Mouse (Mus musculus): ENCODE measurements around the gene Muc20. TPM values are rescaled to one million over a fixed set of nuclear protein-coding genes. Genes with fewer than 3 reads are reported as not detected.

Gene Muc20
- 0.25 TPM in 1 of 2 replicates, not detected in the other for polyA plus RNA-seq (2014; fragmentation: Nextera tagmentation; extraction: Ambion mirVana)

DNA sequence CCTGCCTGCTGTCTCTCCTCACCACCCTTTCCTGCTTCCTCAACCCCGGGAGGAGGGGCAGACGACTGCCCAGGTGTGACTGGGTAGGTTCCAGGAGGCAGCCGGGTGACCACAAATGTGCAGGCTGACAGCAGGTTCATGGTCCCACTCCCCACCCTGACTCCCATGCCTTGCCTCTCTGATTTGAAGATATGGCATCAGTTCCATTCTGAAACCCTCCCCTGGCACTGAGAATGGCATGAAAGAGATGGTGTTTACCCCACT, at the start of gene Muc20:
Gene Muc20, minus strand, starts transcription at position 10 of the 264 bp plus-strand sequence.
- H3K4me1 ChIP-seq (ENCODE audit: control insufficient read depth, insufficient read depth, low read length), result no peaks in the 10 kb centered on the region
- no peak within 1 kb of the TSS for H3K9ac ChIP-seq (replicated peaks; ENCODE audit: low read depth, low read length)
- H3K27me3 ChIP-seq (ENCODE audit: control insufficient read depth, insufficient read depth, low read length), result no peaks in the 10 kb centered on the region
- ATAC-seq (ENCODE audit: insufficient number of reproducible peaks, insufficient read depth, low FRiP score, low read depth), result no peak
- no peaks in the 10 kb centered on the region for H3K36me3 ChIP-seq (ENCODE audit: control insufficient read depth, insufficient read depth, low read length)
- no peak within 1 kb of the TSS for H3K27ac ChIP-seq (ENCODE audit: low read length)
- no peak within 1 kb of the TSS for H3K4me3 ChIP-seq (ENCODE audit: low read depth, low read length)
- WGBS, result 57% methylated on average over 3 of the region's 3 CpGs
- H3K9me3 ChIP-seq (ENCODE audit: control insufficient read depth, low read depth, low read length), result no peaks in the 10 kb centered on the region
- H3K4me2 ChIP-seq (replicated peaks; ENCODE audit: low read depth, low read length), result no peak within 1 kb of the TSS

- 82% methylated on average over 4 of the region's 4 CpGs for WGBS
- Histone ChIP-seq H3K27ac (ENCODE audit: low read length) (no peak overlapping the region), H3K4me1 (ENCODE audit: control insufficient read depth, insufficient read depth, low read length) (no peaks in the 10 kb centered on the region), H3K4me3 (ENCODE audit: low read depth, low read length) (no peak overlapping the region), H3K4me2 (replicated peaks; ENCODE audit: low read depth, low read length) (no peak overlapping the region), H3K9ac (replicated peaks; ENCODE audit: low read depth, low read length) (no peak overlapping the region), H3K36me3 (ENCODE audit: control insufficient read depth, insufficient read depth, low read length) (peaks cover 21% of the 10 kb centered on the region), H3K27me3 (ENCODE audit: control insufficient read depth, insufficient read depth, low read length) (no peaks in the 10 kb centered on the region), H3K9me3 (ENCODE audit: control insufficient read depth, low read depth, low read length) (no peaks in the 10 kb centered on the region)
- ATAC-seq (ENCODE audit: insufficient number of reproducible peaks, insufficient read depth, low FRiP score, low read depth), result no peak
Measured at GRCm38 (mm10) chr16:32831501-32831900, 34.3 kb upstream of the Muc20 start.

GRCm38 (mm10) chr16:32829104-32829503, 31.9 kb upstream of the Muc20 start:
- no peaks in the 10 kb centered on the region for H3K27me3 ChIP-seq (ENCODE audit: control insufficient read depth, insufficient read depth, low read length)
- H3K9me3 ChIP-seq (ENCODE audit: control insufficient read depth, low read depth, low read length), result no peaks in the 10 kb centered on the region
- WGBS, result 88% methylated on average over 11 of the region's 11 CpGs
- H3K4me3 ChIP-seq (ENCODE audit: low read depth, low read length), result no peak overlapping the region
- no peak overlapping the region for H3K27ac ChIP-seq (ENCODE audit: low read length)
- no peak for ATAC-seq (ENCODE audit: insufficient number of reproducible peaks, insufficient read depth, low FRiP score, low read depth)
- H3K4me2 ChIP-seq (replicated peaks; ENCODE audit: low read depth, low read length), result no peak overlapping the region
- peaks cover 23% of the 10 kb centered on the region for H3K36me3 ChIP-seq (ENCODE audit: control insufficient read depth, insufficient read depth, low read length)
- H3K9ac ChIP-seq (replicated peaks; ENCODE audit: low read depth, low read length), result no peak overlapping the region
- H3K4me1 ChIP-seq (ENCODE audit: control insufficient read depth, insufficient read depth, low read length), result no peaks in the 10 kb centered on the region

- ATAC-seq (ENCODE audit: insufficient number of reproducible peaks, insufficient read depth, low FRiP score, low read depth), result no peak
- Histone ChIP-seq H3K4me2 (replicated peaks; ENCODE audit: low read depth, low read length) (no peak overlapping the region), H3K4me3 (ENCODE audit: low read depth, low read length) (no peak overlapping the region), H3K9me3 (ENCODE audit: control insufficient read depth, low read depth, low read length) (no peaks in the 10 kb centered on the region), H3K36me3 (ENCODE audit: control insufficient read depth, insufficient read depth, low read length) (peaks cover 24% of the 10 kb centered on the region), H3K9ac (replicated peaks; ENCODE audit: low read depth, low read length) (no peak overlapping the region), H3K4me1 (ENCODE audit: control insufficient read depth, insufficient read depth, low read length) (peaks cover 9% of the 10 kb centered on the region; the same call in 1 of the 2 replicates), H3K27ac (ENCODE audit: low read length) (no peak overlapping the region), H3K27me3 (ENCODE audit: control insufficient read depth, insufficient read depth, low read length) (no peaks in the 10 kb centered on the region)
- 96% methylated on average over 11 of the region's 11 CpGs for WGBS
Measured at GRCm38 (mm10) chr16:32826521-32826920, 29.3 kb upstream of the Muc20 start.

DNA sequence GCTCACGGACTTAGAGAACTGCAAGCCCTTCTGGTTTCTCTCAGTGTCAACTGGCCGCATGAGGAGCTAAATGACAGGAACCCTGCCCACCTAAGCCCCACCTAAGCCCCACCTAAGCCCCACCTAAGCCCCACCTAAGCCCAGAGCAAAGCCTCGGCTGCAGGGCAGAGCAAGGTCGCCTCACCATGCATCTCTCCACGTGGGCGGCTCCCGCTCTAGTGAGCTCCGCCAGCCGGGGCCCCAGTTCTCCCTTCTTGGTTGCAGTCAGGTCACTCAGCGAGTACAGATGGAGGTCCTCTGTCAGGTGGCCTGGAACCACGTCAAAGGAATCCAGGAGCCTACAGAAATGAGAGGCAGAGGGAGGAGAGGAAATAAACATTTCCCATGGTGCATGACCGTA, 28.1 kb upstream of the Muc20 start:
- Histone ChIP-seq H3K4me3 (ENCODE audit: low read depth, low read length) (no peak overlapping the region), H3K9me3 (ENCODE audit: control insufficient read depth, low read depth, low read length) (no peaks in the 10 kb centered on the region), H3K4me2 (replicated peaks; ENCODE audit: low read depth, low read length) (no peak overlapping the region), H3K27ac (ENCODE audit: low read length) (no peak overlapping the region), H3K9ac (replicated peaks; ENCODE audit: low read depth, low read length) (no peak overlapping the region), H3K27me3 (ENCODE audit: control insufficient read depth, insufficient read depth, low read length) (no peaks in the 10 kb centered on the region), H3K4me1 (ENCODE audit: control insufficient read depth, insufficient read depth, low read length) (peaks cover 9% of the 10 kb centered on the region; the same call in 1 of the 2 replicates), H3K36me3 (ENCODE audit: control insufficient read depth, insufficient read depth, low read length) (peaks cover 24% of the 10 kb centered on the region)
- WGBS, result 49% methylated on average over 12 of the region's 12 CpGs
- no peak for ATAC-seq (ENCODE audit: insufficient number of reproducible peaks, insufficient read depth, low FRiP score, low read depth)

GRCm38 (mm10) chr16:32824061-32824460, 26.8 kb upstream of the Muc20 start:
- Histone ChIP-seq H3K9ac (replicated peaks; ENCODE audit: low read depth, low read length) (no peak overlapping the region), H3K36me3 (ENCODE audit: control insufficient read depth, insufficient read depth, low read length) (peaks cover 24% of the 10 kb centered on the region), H3K27ac (ENCODE audit: low read length) (no peak overlapping the region), H3K4me1 (ENCODE audit: control insufficient read depth, insufficient read depth, low read length) (peaks cover 9% of the 10 kb centered on the region; the same call in 1 of the 2 replicates), H3K27me3 (ENCODE audit: control insufficient read depth, insufficient read depth, low read length) (no peaks in the 10 kb centered on the region), H3K4me2 (replicated peaks; ENCODE audit: low read depth, low read length) (no peak overlapping the region), H3K4me3 (ENCODE audit: low read depth, low read length) (no peak overlapping the region), H3K9me3 (ENCODE audit: control insufficient read depth, low read depth, low read length) (no peaks in the 10 kb centered on the region)
- WGBS, result 90% methylated on average over 13 of the region's 13 CpGs
- ATAC-seq (ENCODE audit: insufficient number of reproducible peaks, insufficient read depth, low FRiP score, low read depth), result no peak

DNA sequence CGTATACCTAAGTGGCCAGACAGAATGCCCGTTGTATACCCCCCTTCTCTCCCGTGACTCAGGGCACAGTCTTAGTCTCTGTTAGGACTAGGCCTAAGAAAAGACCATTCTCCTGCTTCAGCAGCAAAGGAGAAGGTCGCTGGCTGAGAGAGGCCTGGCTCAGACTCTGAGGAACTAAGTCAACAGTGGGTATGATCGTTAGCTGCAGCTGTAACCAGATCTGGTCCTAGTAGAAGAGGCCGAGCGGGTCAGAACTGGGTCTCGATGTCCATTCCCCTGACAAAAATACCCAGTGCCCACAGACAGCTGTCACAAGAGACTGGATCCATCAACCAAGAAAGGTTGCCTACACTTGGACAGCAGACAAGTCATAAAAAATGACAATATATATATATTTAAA, 26.3 kb upstream of the Muc20 start:
- ATAC-seq (ENCODE audit: insufficient number of reproducible peaks, insufficient read depth, low FRiP score, low read depth), result no peak

GRCm38 (mm10) chr16:32822881-32823280, 25.6 kb upstream of the Muc20 start:
- Histone ChIP-seq H3K27me3 (ENCODE audit: control insufficient read depth, insufficient read depth, low read length) (no peaks in the 10 kb centered on the region), H3K4me3 (ENCODE audit: low read depth, low read length) (no peak overlapping the region), H3K4me1 (ENCODE audit: control insufficient read depth, insufficient read depth, low read length) (peaks cover 9% of the 10 kb centered on the region; the same call in 1 of the 2 replicates), H3K4me2 (replicated peaks; ENCODE audit: low read depth, low read length) (no peak overlapping the region), H3K9me3 (ENCODE audit: control insufficient read depth, low read depth, low read length) (no peaks in the 10 kb centered on the region), H3K36me3 (ENCODE audit: control insufficient read depth, insufficient read depth, low read length) (peaks cover 24% of the 10 kb centered on the region), H3K27ac (ENCODE audit: low read length) (no peak overlapping the region), H3K9ac (replicated peaks; ENCODE audit: low read depth, low read length) (no peak overlapping the region)
- ATAC-seq (ENCODE audit: insufficient number of reproducible peaks, insufficient read depth, low FRiP score, low read depth), result no peak
- 88% methylated on average over 5 of the region's 5 CpGs for WGBS

More for the DNA sequence above, 26.3 kb upstream of the Muc20 start:
- Histone ChIP-seq H3K27ac (ENCODE audit: low read length) (no peak overlapping the region), H3K4me3 (ENCODE audit: low read depth, low read length) (no peak overlapping the region), H3K27me3 (ENCODE audit: control insufficient read depth, insufficient read depth, low read length) (no peaks in the 10 kb centered on the region), H3K36me3 (ENCODE audit: control insufficient read depth, insufficient read depth, low read length) (peaks cover 24% of the 10 kb centered on the region), H3K9ac (replicated peaks; ENCODE audit: low read depth, low read length) (no peak overlapping the region), H3K9me3 (ENCODE audit: control insufficient read depth, low read depth, low read length) (no peaks in the 10 kb centered on the region), H3K4me2 (replicated peaks; ENCODE audit: low read depth, low read length) (no peak overlapping the region), H3K4me1 (ENCODE audit: control insufficient read depth, insufficient read depth, low read length) (peaks cover 9% of the 10 kb centered on the region; the same call in 1 of the 2 replicates)
- WGBS, result 89% methylated on average over 8 of the region's 8 CpGs

- no peak overlapping the region for H3K4me3 ChIP-seq (ENCODE audit: low read depth, low read length)
- no peak overlapping the region; the same call in 1 of the 2 replicates for H3K27ac ChIP-seq (ENCODE audit: low read length)
- no peak overlapping the region for H3K4me2 ChIP-seq (replicated peaks; ENCODE audit: low read depth, low read length)
- no peaks in the 10 kb centered on the region for H3K27me3 ChIP-seq (ENCODE audit: control insufficient read depth, insufficient read depth, low read length)
- no peak for ATAC-seq (ENCODE audit: insufficient number of reproducible peaks, insufficient read depth, low FRiP score, low read depth)
- 65% methylated on average over 6 of the region's 6 CpGs for WGBS
- peaks cover 22% of the 10 kb centered on the region for H3K36me3 ChIP-seq (ENCODE audit: control insufficient read depth, insufficient read depth, low read length)
- H3K9me3 ChIP-seq (ENCODE audit: control insufficient read depth, low read depth, low read length), result no peaks in the 10 kb centered on the region
- peaks cover 9% of the 10 kb centered on the region; the same call in 1 of the 2 replicates for H3K4me1 ChIP-seq (ENCODE audit: control insufficient read depth, insufficient read depth, low read length)
- H3K9ac ChIP-seq (replicated peaks; ENCODE audit: low read depth, low read length), result no peak overlapping the region
Measured at GRCm38 (mm10) chr16:32822450-32822827, 25.2 kb upstream of the Muc20 start.

All from stomach, embryonic 14.5 days (tissue).